Mouse (Mus musculus): ENCODE measurements around the gene Rpusd4. TPM values are rescaled to one million over a fixed set of nuclear protein-coding genes. Genes with fewer than 3 reads are reported as not detected.

Rpusd4 gene
- polyA plus RNA-seq, 1 experiment from 2014 or later = 15.8 TPM

DNA sequence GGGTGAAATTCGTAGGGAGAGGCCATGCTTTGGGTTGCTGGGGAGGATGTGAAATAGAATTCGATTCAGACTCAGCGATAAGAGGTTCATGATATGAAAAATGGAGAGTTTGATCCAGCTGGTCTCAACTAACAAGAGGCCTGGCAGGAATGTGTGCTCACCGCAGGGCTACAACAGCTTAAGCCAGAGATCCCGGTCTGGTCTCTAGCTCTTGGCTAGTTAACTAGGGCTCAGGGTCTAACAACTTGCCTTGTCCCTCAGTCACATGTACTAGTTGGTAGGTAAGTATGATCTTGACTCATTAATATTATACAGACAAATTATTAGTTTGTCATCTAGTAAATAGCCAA lies 15.2 kb downstream of the Rpusd4 start:
- peak; percentile 57; the same call in 1 of the 2 replicates for ATAC-seq (ENCODE audit: low read depth)
- H3K9me3 ChIP-seq (ENCODE audit: control insufficient read depth, low read length) = no peaks in the 10 kb centered on the region
- peaks cover 2% of the 10 kb centered on the region for H3K27me3 ChIP-seq (ENCODE audit: control insufficient read depth, insufficient read depth, low read length)
- no peak overlapping the region for H3K4me2 ChIP-seq (ENCODE audit: low read depth, low read length)
- H3K36me3 ChIP-seq (ENCODE audit: control insufficient read depth, insufficient read depth, low read length) = no peaks in the 10 kb centered on the region
- no peak overlapping the region for H3K4me3 ChIP-seq (ENCODE audit: low read depth, low read length)
- no peak overlapping the region for H3K27ac ChIP-seq (ENCODE audit: low read depth, low read length)
- WGBS = 60% methylated on average over 5 of the region's 5 CpGs
- no peak overlapping the region for H3K9ac ChIP-seq (replicated peaks; ENCODE audit: low read depth, low read length)
- no peaks in the 10 kb centered on the region for H3K4me1 ChIP-seq (ENCODE audit: control insufficient read depth, insufficient read depth, low read length)

DNA sequence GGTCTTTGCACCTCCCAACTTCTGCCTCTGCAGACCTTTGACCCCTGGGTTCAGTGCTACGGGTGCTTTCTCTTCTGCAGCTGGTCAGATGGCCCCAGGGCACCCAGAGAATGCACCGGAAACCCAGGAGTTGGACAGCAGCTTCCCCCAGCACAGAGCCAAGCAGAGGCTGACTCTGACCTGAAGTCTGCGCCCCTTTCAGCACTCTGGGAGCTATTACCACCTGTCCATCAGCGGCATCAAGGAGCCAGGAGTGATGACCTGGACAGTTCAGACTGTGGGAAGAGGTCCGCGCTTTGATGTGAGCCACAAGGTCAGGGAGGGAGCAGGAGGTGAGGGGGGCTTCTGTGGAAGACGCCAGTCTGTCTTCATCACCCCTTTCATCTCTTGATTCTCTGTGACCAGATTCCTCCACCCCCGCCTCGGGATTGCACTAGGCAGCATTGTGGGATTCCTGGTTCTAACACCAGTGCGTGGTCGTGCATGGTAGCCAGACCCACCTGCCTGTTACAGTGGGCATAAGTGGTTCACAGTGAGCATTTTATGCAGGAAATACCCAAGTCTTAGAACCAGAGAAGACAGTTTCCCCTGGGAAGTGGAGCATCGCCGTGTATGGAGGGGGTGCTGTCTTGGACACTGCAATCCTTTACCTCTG lies 15.9 kb downstream of the Rpusd4 start:
- Histone ChIP-seq H3K4me3 (ENCODE audit: low read depth, low read length) (no peak overlapping the region), H3K36me3 (ENCODE audit: control insufficient read depth, insufficient read depth, low read length) (no peaks in the 10 kb centered on the region), H3K4me1 (ENCODE audit: control insufficient read depth, insufficient read depth, low read length) (no peaks in the 10 kb centered on the region), H3K4me2 (ENCODE audit: low read depth, low read length) (no peak overlapping the region), H3K9ac (replicated peaks; ENCODE audit: low read depth, low read length) (no peak overlapping the region), H3K27ac (ENCODE audit: low read depth, low read length) (no peak overlapping the region), H3K27me3 (ENCODE audit: control insufficient read depth, insufficient read depth, low read length) (peaks cover 2% of the 10 kb centered on the region), H3K9me3 (ENCODE audit: control insufficient read depth, low read length) (no peaks in the 10 kb centered on the region)
- ATAC-seq (ENCODE audit: low read depth) = peak; percentile 22; the same call in 1 of the 2 replicates
- WGBS = 72% methylated on average over 13 of the region's 13 CpGs

DNA sequence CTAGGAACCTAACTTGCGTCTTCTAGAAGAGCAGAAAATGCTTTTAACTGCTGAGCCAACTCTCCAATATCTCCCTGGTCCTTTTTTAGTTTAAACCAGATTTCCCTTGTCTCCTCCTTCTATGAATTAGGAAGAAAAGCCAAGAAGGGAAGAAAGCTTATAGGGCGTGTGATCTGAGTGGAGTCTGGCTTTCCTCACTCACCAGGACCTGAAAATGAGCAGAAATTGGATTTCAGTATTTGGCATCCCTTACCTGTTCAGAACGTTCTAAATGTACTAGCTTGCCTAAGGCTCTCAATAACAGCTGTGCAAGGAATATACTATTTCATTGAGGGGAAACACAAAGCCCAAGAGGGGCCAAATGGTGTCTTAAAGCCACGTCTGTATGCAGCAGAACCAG lies 16.7 kb downstream of the Rpusd4 start:
- Histone ChIP-seq H3K4me2 (ENCODE audit: low read depth, low read length) (no peak overlapping the region), H3K36me3 (ENCODE audit: control insufficient read depth, insufficient read depth, low read length) (no peaks in the 10 kb centered on the region), H3K4me1 (ENCODE audit: control insufficient read depth, insufficient read depth, low read length) (no peaks in the 10 kb centered on the region), H3K27me3 (ENCODE audit: control insufficient read depth, insufficient read depth, low read length) (peaks cover 2% of the 10 kb centered on the region), H3K27ac (ENCODE audit: low read depth, low read length) (no peak overlapping the region), H3K9ac (replicated peaks; ENCODE audit: low read depth, low read length) (no peak overlapping the region), H3K4me3 (ENCODE audit: low read depth, low read length) (no peak overlapping the region), H3K9me3 (ENCODE audit: control insufficient read depth, low read length) (no peaks in the 10 kb centered on the region)
- ATAC-seq (ENCODE audit: low read depth) = no peak
- WGBS = 88% methylated on average over 4 of the region's 4 CpGs

DNA sequence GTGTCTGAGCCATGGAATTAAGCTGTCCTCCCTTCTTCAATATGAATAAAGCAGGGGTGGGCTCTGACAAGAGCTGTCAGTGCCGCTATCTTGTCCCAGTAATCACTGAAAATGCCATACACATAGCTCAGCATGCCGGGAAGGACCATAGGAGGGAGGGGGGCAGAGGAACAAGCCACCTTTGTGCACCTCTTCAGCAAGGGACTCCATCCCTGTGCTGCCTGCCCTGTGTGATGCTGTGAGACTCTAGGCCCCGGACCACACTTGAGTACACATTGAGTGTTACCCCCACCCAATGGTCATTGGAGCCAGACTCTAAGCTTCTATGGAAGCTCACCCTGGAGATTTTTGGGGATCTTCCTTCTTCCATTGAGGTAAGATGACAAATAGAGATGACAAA lies 18.7 kb downstream of the Rpusd4 start:
- Histone ChIP-seq H3K4me1 (ENCODE audit: control insufficient read depth, insufficient read depth, low read length) (no peaks in the 10 kb centered on the region), H3K27me3 (ENCODE audit: control insufficient read depth, insufficient read depth, low read length) (peaks cover 2% of the 10 kb centered on the region), H3K9ac (replicated peaks; ENCODE audit: low read depth, low read length) (no peak overlapping the region), H3K27ac (ENCODE audit: low read depth, low read length) (no peak overlapping the region), H3K9me3 (ENCODE audit: control insufficient read depth, low read length) (no peaks in the 10 kb centered on the region), H3K4me2 (ENCODE audit: low read depth, low read length) (no peak overlapping the region), H3K36me3 (ENCODE audit: control insufficient read depth, insufficient read depth, low read length) (no peaks in the 10 kb centered on the region), H3K4me3 (ENCODE audit: low read depth, low read length) (no peak overlapping the region)
- ATAC-seq (ENCODE audit: low read depth) = no peak
- WGBS = 88% methylated on average over 3 of the region's 3 CpGs

DNA sequence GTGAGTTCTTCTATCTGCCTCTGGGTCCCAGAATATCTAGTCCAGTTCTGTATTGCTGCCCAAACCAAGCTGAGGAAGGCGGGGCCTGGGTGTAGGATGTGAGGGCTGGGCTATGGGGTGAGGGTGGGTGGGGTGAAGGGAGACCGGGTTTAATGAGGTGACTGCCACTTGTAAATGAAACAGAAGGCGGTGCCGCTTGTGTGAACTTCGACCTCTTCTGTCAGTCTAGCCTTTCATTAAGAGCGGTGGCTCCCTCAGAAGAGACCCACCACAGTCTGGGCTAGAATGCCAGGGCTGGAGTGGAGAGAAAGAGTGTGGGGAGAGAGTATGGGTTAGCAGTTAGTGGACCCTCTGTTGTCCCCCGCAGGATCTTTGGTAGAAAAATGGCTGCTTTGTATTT lies 22.3 kb downstream of the Rpusd4 start:
- no peak overlapping the region for H3K4me2 ChIP-seq (ENCODE audit: low read depth, low read length)
- H3K27me3 ChIP-seq (ENCODE audit: control insufficient read depth, insufficient read depth, low read length) = peaks cover 6% of the 10 kb centered on the region
- no peak overlapping the region for H3K9ac ChIP-seq (replicated peaks; ENCODE audit: low read depth, low read length)
- no peaks in the 10 kb centered on the region for H3K36me3 ChIP-seq (ENCODE audit: control insufficient read depth, insufficient read depth, low read length)
- no peaks in the 10 kb centered on the region for H3K4me1 ChIP-seq (ENCODE audit: control insufficient read depth, insufficient read depth, low read length)
- no peak overlapping the region for H3K4me3 ChIP-seq (ENCODE audit: low read depth, low read length)
- H3K27ac ChIP-seq (ENCODE audit: low read depth, low read length) = no peak overlapping the region
- WGBS = 20% methylated on average over 7 of the region's 7 CpGs
- H3K9me3 ChIP-seq (ENCODE audit: control insufficient read depth, low read length) = no peaks in the 10 kb centered on the region
- no peak for ATAC-seq (ENCODE audit: low read depth)

DNA sequence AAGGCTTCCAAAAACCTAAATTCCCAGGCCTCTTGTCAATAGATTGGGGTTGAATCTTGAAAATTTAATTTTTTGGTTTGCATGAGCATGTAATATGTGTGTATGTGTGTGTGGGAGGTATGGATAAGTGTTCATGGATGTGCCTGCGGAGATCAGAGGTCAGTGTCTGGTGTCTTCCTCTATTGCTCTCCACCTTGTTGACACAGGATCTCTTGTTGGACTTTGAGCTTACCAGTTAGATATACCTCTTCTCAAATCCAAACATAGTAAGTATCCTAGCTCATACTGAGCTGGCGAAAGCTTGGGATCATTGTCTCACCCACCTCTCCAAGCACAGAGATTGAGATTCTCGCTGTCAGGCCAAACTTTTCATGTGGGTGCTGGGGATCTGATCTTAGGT lies 22.8 kb downstream of the Rpusd4 start:
- Histone ChIP-seq H3K27me3 (ENCODE audit: control insufficient read depth, insufficient read depth, low read length) (peaks cover 6% of the 10 kb centered on the region), H3K9ac (replicated peaks; ENCODE audit: low read depth, low read length) (no peak overlapping the region), H3K9me3 (ENCODE audit: control insufficient read depth, low read length) (no peaks in the 10 kb centered on the region), H3K27ac (ENCODE audit: low read depth, low read length) (no peak overlapping the region), H3K4me3 (ENCODE audit: low read depth, low read length) (no peak overlapping the region), H3K4me2 (ENCODE audit: low read depth, low read length) (no peak overlapping the region), H3K36me3 (ENCODE audit: control insufficient read depth, insufficient read depth, low read length) (no peaks in the 10 kb centered on the region), H3K4me1 (ENCODE audit: control insufficient read depth, insufficient read depth, low read length) (no peaks in the 10 kb centered on the region)
- ATAC-seq (ENCODE audit: low read depth) = no peak
- WGBS = 97% methylated on average over 3 of the region's 3 CpGs

DNA sequence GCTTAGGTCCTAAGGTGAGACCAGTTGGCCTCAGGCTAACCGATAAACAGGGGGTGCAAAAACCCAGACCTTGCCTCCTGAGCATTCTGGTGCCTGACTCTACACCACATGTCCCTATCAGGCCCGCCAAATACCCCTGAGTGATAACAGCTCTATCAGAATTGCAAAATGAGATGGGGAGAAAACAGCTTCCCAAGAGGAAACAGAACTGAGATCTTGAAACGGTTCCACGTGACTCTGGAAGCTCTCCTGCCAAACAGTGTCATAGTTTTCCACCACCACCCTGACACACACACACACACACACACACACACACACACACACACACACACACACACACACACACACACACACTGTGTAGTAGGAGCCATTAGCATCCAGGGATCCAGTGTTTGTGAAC lies 23.3 kb downstream of the Rpusd4 start:
- no peak for ATAC-seq (ENCODE audit: low read depth)

DNA sequence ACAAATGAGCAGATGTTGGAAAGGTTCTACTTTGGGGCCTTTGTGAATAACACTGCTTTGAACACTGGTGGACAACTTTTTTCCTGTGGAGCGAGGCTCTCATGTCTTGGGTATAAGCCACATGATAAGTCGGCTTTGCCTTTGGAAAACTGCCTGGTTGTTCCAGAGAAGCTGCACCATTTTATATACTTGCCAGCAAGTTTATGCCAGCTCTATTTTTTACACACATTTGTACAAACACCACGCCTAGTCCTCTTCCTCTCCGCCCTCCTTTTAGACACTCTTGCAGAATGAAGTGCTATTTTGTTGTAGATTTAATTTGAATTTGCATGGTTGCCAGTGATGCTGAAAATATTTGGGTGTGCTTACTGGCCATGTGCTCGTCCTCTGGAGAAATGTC lies 25.8 kb downstream of the Rpusd4 start:
- Histone ChIP-seq H3K4me3 (ENCODE audit: low read depth, low read length) (no peak overlapping the region), H3K4me2 (ENCODE audit: low read depth, low read length) (no peak overlapping the region), H3K27me3 (ENCODE audit: control insufficient read depth, insufficient read depth, low read length) (peaks cover 4% of the 10 kb centered on the region; the same call in 1 of the 2 replicates), H3K4me1 (ENCODE audit: control insufficient read depth, insufficient read depth, low read length) (no peaks in the 10 kb centered on the region), H3K36me3 (ENCODE audit: control insufficient read depth, insufficient read depth, low read length) (no peaks in the 10 kb centered on the region), H3K9ac (replicated peaks; ENCODE audit: low read depth, low read length) (no peak overlapping the region), H3K27ac (ENCODE audit: low read depth, low read length) (no peak overlapping the region), H3K9me3 (ENCODE audit: control insufficient read depth, low read length) (no peaks in the 10 kb centered on the region)
- WGBS = 81% methylated on average over 5 of the region's 5 CpGs
- ATAC-seq (ENCODE audit: low read depth) = no peak

More for the DNA sequence above, 23.3 kb downstream of the Rpusd4 start:
- Histone ChIP-seq H3K36me3 (ENCODE audit: control insufficient read depth, insufficient read depth, low read length) (no peaks in the 10 kb centered on the region), H3K4me2 (ENCODE audit: low read depth, low read length) (no peak overlapping the region), H3K4me3 (ENCODE audit: low read depth, low read length) (no peak overlapping the region), H3K9me3 (ENCODE audit: control insufficient read depth, low read length) (no peaks in the 10 kb centered on the region), H3K27ac (ENCODE audit: low read depth, low read length) (no peak overlapping the region), H3K4me1 (ENCODE audit: control insufficient read depth, insufficient read depth, low read length) (no peaks in the 10 kb centered on the region), H3K9ac (replicated peaks; ENCODE audit: low read depth, low read length) (no peak overlapping the region), H3K27me3 (ENCODE audit: control insufficient read depth, insufficient read depth, low read length) (peaks cover 6% of the 10 kb centered on the region)
- WGBS = 91% methylated on average over 4 of the region's 4 CpGs

DNA sequence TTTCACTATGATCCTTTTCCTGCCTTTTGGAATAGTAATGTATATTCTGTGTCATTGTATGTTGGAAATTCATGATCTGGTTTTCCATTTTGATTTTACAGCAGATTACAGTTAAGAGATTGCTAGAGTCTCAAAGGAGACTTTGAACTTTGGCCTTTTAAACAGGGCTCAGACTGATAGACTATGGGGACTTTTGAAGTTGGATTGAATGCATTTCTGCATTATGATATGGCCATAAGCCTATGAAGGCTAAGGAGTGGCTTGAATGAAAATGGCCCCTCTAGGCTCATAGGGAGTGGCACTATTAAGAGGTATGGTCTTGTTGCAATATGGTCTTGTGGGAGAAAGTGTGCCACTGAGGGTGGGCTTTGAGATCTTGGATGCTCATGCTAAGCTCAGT lies 30.1 kb downstream of the Rpusd4 start:
- Histone ChIP-seq H3K9ac (replicated peaks; ENCODE audit: low read depth, low read length) (no peak overlapping the region), H3K9me3 (ENCODE audit: control insufficient read depth, low read length) (no peaks in the 10 kb centered on the region), H3K4me2 (ENCODE audit: low read depth, low read length) (no peak overlapping the region), H3K27me3 (ENCODE audit: control insufficient read depth, insufficient read depth, low read length) (no peaks in the 10 kb centered on the region; the same call in 1 of the 2 replicates), H3K4me3 (ENCODE audit: low read depth, low read length) (no peak overlapping the region), H3K36me3 (ENCODE audit: control insufficient read depth, insufficient read depth, low read length) (no peaks in the 10 kb centered on the region), H3K4me1 (ENCODE audit: control insufficient read depth, insufficient read depth, low read length) (no peaks in the 10 kb centered on the region), H3K27ac (ENCODE audit: low read depth, low read length) (no peak overlapping the region)
- no peak for ATAC-seq (ENCODE audit: low read depth)
